Mouse (Mus musculus) neural tube, embryonic 10.5 days (tissue): ENCODE results near the gene Dclk3.
A peak's percentile ranks its signal among the peaks of the same experiment; 100 is the strongest.

Experiments used
- DNase-seq: peaks from one replicate; pipeline ENCODE4 v3.0.0-alpha.2; 2017; ENCODE audit warnings: low spot score; ENCODE audit errors: extremely low spot score

The Dclk3 gene

GRCm38 (mm10) chr9:111439836-111440201, 938 bp downstream of the Dclk3 start:
- DNase-seq, result no peak

- no peak for DNase-seq
Observed at GRCm38 (mm10) chr9:111440446-111440845, 1.6 kb downstream of the Dclk3 start.

GRCm38 (mm10) chr9:111441151-111441550, 2.3 kb downstream of the Dclk3 start:
- DNase-seq, result no peak

- no peak for DNase-seq
Observed at GRCm38 (mm10) chr9:111446204-111446603, 7.3 kb downstream of the Dclk3 start.

- no peak for DNase-seq
Observed at GRCm38 (mm10) chr9:111448976-111449375, 10.1 kb downstream of the Dclk3 start.

GRCm38 (mm10) chr9:111449880-111450279, 11.0 kb downstream of the Dclk3 start:
- DNase-seq, result no peak

GRCm38 (mm10) chr9:111450853-111451404, 12.0 kb downstream of the Dclk3 start:
- no peak for DNase-seq

GRCm38 (mm10) chr9:111453895-111454294, 15.0 kb downstream of the Dclk3 start:
- DNase-seq, result no peak

GRCm38 (mm10) chr9:111457176-111457935, 18.5 kb downstream of the Dclk3 start:
- no peak for DNase-seq

GRCm38 (mm10) chr9:111457936-111458310, 19.0 kb downstream of the Dclk3 start:
- DNase-seq, result no peak

GRCm38 (mm10) chr9:111459466-111459865, 20.6 kb downstream of the Dclk3 start:
- no peak for DNase-seq

- peak; percentile 40 for DNase-seq
Observed at GRCm38 (mm10) chr9:111460201-111460814, 21.4 kb downstream of the Dclk3 start.

- DNase-seq, result no peak
Observed at GRCm38 (mm10) chr9:111461415-111462103, 22.7 kb downstream of the Dclk3 start.

- DNase-seq, result no peak
Observed at GRCm38 (mm10) chr9:111465666-111466065, 26.8 kb downstream of the Dclk3 start.

- DNase-seq, result no peak
Observed at GRCm38 (mm10) chr9:111473686-111474457, 35.0 kb downstream of the Dclk3 start.

GRCm38 (mm10) chr9:111474458-111474745, 35.5 kb downstream of the Dclk3 start:
- DNase-seq, result no peak

- no peak for DNase-seq
Observed at GRCm38 (mm10) chr9:111475281-111475680, 36.4 kb downstream of the Dclk3 start.

- no peak for DNase-seq
Observed at GRCm38 (mm10) chr9:111475973-111476372, 37.1 kb downstream of the Dclk3 start.

GRCm38 (mm10) chr9:111476479-111477016, 37.7 kb downstream of the Dclk3 start:
- no peak for DNase-seq

GRCm38 (mm10) chr9:111478853-111479490, 40.1 kb downstream of the Dclk3 start:
- DNase-seq, result no peak

- DNase-seq, result no peak
Observed at GRCm38 (mm10) chr9:111481011-111481410, 42.1 kb downstream of the Dclk3 start.
